Mouse (Mus musculus) cerebellum, postnatal 4 days (tissue): ENCODE results near the gene Pycr1.
A peak's percentile ranks its signal among the peaks of the same experiment; 100 is the strongest.
"Not testable (repeated sequence)": the region's sequence is repeated elsewhere in the genome, so short reads cannot be mapped to it uniquely, and the experiment has no call there.

ENCODE experiments used
- DNase-seq, 2 experiments: peaks; one replicate each; pipeline ENCODE4 v3.0.0; 2022; ENCODE audit warnings: low spot score in 2 of 2, mixed read lengths in 1 of 2

Pycr1 gene

GRCm38 (mm10) chr11:120643601-120643987 lies at the start of gene Pycr1:
Pycr1 (minus strand) TSS chr11:120643769.
- DNase-seq: peak; percentile 82 to 92

- no peak for DNase-seq
These were observed 49.0 kb upstream of the Pycr1 start for GRCm38 (mm10) chr11:120692471-120693011.

GRCm38 (mm10) chr11:120689365-120689764 lies 45.8 kb upstream of the Pycr1 start:
- no peak for DNase-seq

DNA sequence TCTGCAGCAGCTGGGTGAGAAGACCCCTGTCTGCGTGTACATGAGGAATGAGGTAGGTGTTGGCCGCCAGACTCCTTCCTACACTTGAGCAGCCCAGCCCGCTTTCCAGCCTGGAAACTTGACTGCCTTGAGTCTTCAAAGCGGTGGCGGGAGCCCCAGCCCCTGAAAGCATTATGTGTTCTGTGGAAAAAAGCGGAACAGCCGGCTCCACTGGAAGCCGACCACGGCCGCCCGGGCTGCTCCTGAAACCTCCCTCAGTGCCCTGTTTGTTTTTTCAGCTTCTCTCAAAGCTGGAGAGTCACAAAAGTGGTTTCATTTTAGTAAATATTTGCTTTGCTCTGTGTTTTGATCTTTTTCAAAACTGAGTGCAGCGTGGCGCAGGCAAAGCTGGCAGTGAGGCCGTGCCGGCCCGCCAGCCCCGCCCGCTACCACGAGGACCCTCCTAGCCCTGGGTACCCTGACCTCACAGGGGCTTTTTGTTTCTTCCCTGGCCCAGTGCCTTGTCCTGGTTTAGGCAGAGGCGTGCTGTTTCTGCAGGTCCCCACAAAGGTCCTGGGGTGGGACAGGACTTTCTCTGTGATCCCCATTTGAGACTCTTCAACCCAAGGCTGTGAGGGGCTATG lies 43.2 kb upstream of the Pycr1 start:
- DNase-seq: no peak

DNA sequence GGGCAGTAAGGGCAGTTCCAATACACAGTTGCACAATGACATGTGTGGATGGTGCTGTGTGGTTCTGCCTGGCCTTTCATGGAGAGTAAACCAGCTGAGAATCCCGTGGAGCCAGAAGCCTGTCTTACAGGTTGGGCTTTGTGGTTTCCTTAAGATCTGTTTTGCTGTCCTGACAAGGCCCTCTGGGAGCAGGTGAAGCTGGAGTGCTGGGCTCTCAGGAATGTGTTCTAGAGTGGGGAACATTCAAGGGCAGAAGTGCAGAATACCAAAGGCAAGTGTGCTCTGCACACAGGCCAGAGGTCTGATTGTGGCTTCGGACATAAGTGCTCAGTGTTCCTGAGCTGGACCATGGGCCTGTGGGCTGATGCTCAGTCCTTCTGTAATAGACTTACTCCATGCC lies 41.1 kb upstream of the Pycr1 start:
- DNase-seq: no peak

DNA sequence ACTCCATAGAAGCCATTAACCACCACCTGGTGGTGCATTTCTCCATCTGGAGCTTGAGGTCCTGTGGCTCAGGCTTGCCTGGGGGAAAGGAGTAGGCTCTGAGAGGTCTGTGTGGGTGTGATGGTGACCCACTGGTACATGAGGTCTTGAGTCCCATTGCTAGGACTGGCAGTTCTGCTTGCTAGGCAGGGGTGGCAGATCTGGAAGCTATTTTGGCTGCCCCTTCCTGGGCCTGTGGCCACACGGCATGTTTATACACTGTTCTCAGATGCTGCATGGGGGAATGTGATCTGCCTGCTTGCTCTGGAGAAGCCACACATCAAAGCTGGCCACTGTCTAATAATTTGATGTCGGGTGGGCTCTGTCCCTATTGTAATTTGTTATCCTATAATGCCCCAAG lies 40.5 kb upstream of the Pycr1 start:
- no peak for DNase-seq

GRCm38 (mm10) chr11:120683536-120683935 lies 40.0 kb upstream of the Pycr1 start:
- DNase-seq: no peak

DNA sequence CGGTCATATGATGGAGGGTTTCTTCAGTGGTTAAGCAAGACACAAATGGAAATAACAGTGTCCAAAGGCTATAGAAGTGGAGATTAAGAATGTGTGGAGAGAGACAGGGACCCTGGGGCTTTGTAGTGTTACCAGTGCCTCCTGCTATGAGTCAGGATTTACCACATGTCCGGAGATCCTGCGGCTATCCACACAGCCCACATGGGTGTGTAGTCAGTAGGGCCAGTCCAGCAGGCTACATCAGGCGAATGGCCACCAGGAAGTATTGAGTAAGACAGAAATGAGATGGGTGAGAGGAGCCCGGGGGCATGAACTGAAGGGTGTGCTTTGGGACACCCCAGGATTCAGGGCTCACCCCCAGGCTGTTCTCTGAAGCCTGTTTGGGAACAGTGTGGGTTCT lies 39.1 kb upstream of the Pycr1 start:
- DNase-seq: no peak

- DNase-seq: no peak
These were observed 36.3 kb upstream of the Pycr1 start for GRCm38 (mm10) chr11:120679909-120680308.

DNA sequence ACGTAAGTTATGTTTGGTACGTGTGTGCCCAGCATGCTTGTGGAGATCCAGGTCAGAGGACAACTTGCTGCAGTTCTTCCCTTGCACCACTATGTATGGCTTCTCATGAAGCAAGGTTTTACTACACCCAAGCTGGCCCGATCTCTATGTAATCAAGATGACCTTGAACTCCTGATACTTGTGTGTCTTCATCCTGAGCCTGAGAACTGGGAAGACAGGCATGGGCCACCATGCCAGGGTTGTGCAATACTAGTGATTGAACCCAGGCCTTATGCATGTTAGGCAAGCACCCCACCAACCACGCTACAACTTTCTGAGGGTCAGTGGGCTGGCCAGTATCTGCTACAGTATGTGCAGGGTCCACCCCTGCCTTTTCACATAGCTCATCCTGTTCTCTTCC lies 33.4 kb upstream of the Pycr1 start:
- no peak for DNase-seq

GRCm38 (mm10) chr11:120675875-120676274 lies 32.3 kb upstream of the Pycr1 start:
- not testable (repeated sequence) for DNase-seq

- DNase-seq: no peak
These were observed 30.1 kb upstream of the Pycr1 start for GRCm38 (mm10) chr11:120673594-120674122.

GRCm38 (mm10) chr11:120672687-120673593 lies 29.4 kb upstream of the Pycr1 start, which contains the start of gene Aspscr1:
Aspscr1 (plus strand) TSS chr11:120672973.
- peak; percentile 84 to 94 for DNase-seq

- no peak for DNase-seq
These were observed 23.0 kb upstream of the Pycr1 start for GRCm38 (mm10) chr11:120666617-120667016.

DNA sequence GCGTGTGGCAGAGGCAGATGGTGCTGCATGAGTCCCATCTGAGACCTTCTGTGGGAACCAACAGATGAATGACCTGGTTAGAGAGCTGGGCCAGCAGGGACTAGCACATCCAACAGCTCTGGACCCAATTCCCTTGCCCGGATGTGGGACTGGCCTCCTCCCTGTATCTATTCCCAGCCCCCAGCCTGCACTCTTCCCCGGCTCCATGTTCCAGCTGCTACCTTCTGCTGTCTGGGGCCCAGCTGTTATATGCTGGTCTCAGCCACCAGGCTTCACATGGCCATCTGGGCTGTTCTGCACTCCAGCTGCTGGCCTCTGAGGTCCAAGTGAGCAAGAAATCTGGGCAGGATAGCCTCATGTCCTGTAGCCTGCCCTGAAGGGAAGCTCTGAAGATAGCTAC lies 21.8 kb upstream of the Pycr1 start:
- no peak for DNase-seq

DNA sequence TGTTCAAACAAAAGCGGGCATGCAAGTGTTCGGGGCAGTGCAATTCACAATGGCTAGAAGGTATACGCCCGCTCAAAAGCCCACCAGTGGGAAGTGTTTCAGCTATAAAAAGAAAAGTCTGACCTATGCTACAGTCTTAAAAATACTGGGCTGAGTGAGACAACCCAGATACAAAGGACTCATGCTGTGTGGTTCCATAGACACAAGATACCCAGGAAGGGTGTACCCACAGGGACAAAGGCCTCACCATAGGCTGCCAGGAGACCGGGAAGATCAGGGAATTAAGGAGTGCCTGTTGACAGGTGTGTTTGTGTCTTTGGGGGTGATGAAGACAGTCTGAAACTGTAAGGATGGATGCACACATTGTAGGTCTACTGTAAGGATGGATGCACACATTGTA lies 20.1 kb upstream of the Pycr1 start:
- DNase-seq: no peak

GRCm38 (mm10) chr11:120662759-120663158 lies 19.2 kb upstream of the Pycr1 start:
- DNase-seq: no peak

GRCm38 (mm10) chr11:120661076-120661460 lies 17.5 kb upstream of the Pycr1 start, which contains the start of gene Notum:
Notum (minus strand) TSS chr11:120661175.
- no peak for DNase-seq

DNA sequence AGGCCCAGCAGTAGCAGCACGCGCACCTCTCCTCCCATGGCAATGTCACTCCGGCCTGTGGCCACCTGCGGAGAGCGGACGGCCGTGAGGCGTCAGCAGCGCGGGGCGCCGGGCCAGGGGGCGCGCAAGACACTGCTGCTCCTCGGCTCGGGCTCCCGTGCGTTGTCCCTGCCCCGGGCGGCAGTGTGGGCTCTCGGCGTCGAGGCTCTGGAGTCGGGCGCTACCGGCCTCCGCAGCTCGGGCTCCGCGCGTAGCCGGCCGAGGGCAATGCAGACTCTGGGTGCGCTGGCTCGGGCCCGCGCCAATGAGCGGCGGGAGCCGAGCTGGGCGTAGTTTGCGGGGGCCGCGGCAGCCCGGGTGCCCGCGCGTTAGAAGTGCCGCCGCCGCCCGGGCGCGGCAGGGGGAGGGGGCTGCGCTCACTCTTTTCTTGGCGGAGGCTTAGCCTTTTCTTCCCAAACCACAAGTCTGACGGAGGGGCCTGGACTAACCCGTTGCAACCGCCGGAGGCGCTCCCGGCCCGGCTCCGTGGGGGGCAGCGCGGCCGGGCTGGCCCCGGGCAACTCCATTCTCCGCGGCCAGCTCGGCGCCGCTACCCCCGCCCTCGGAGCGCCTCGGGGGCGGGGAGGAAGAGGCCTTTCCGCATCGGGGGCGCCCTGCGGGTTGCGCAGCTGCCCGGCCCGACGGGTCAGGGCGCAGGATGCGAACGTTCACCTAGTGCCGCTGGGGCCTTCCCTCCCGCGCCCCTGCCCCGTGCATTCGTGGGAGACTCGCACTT lies 16.9 kb upstream of the Pycr1 start:
- DNase-seq: peak in 1 of 2 experiments; percentile 39

GRCm38 (mm10) chr11:120659509-120660300 lies 16.1 kb upstream of the Pycr1 start:
- DNase-seq: no peak
